ENCODE assay signal across 7 mouse cellular contexts in the genomic region with DNA sequence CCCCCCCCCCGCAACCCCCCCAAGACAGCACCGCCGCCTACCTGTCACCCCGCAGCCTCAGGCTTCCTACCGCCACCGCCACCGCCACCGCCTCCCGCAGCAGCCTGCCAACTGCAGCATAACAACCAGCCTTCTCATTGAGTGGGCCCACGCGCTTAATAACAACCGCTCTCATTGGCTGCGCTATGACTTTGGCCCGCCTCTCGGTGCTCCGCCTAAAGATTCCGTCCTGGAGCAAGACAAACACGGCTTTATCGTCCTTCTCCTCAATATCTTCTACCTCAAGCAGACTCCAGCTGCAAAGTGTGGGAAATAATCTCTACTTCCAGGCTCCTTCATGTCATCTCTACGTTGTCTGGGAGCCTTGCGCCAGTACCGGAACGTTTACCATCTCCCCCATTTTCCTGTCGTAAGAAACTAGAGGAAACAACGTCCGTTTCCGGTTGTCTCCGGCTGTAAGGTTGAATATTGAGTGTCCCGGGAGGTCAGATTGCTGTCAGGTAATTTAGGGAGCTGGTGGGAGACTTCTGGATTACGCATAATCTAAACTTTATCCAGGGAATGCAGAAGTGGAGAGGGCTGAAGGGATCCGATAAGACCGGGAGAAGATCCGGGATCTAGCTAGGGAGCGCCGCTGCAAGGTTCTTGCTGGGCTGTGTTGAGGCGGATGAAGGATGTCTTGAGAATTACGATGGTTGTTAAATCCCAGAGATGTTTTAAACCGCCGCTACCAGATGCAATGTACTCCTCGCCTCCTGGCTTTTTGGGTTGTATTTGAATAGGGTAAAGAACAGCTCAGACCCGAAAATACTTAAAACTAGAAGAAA. TPM values are rescaled to one million over a fixed set of nuclear protein-coding genes. Genes with fewer than 3 reads are reported as not detected.
DNase-seq lines count a peak whose midpoint lies in the region; ATAC-seq and TF ChIP-seq lines count a peak whose summit lies in the region.

A gene (minus strand): TSS at position 153 of the 827 bp plus-strand sequence.
A gene (plus strand): TSS at position 214 of the 827 bp plus-strand sequence.

- TF ChIP-seq POLR2A in heart, adult 2 months (IDR thresholded peaks at IDR 0.05; ENCODE audit: insufficient read depth, low read depth, low read length) = no peak; the same call in none of the 2 replicates

- H3K4me1 ChIP-seq in embryonic facial prominence, embryonic 12.5 days = peaks cover 9% of the 10 kb centered on the region; the same call in 1 of the 2 replicates
- peaks cover 1% of the 10 kb centered on the region; the same call in 1 of the 2 replicates for H3K4me1 ChIP-seq in heart, adult 2 months (ENCODE audit: control insufficient read depth, insufficient read depth, low read length)
- H3K4me1 ChIP-seq in limb, embryonic 13.5 days = peaks cover 19% of the 10 kb centered on the region
- peaks cover 12% of the 10 kb centered on the region for H3K4me1 ChIP-seq in midbrain, embryonic 16.5 days (ENCODE audit: control insufficient read depth, insufficient read depth, low read length)

- intact Hi-C loops in heart, adult 2 months (cut with DNase I) = loop anchor here (2.0 to 5.0 kb wide), 3 partner anchors 66 to 126 kb away; a partner anchor contains a TSS

- H3K79me2 ChIP-seq in heart, adult 2 months (replicated peaks; ENCODE audit: control insufficient read depth, insufficient read depth, low read length) = peaks cover 2% of the 10 kb centered on the region

- peaks cover 6% of the 10 kb centered on the region; the same call in 1 of the 2 replicates for H3K36me3 ChIP-seq in embryonic facial prominence, embryonic 12.5 days
- peaks cover 4% of the 10 kb centered on the region; the same call in 1 of the 2 replicates for H3K36me3 ChIP-seq in heart, adult 2 months (ENCODE audit: control insufficient read depth, insufficient read depth, low read length)
- H3K36me3 ChIP-seq in limb, embryonic 13.5 days = 0 out of 2 replicates have a peak, but pooled peaks cover 5% of the 10 kb centered on the region
- H3K36me3 ChIP-seq in midbrain, embryonic 16.5 days (ENCODE audit: control insufficient read depth, insufficient read depth, low read length) = peaks cover 2% of the 10 kb centered on the region; the same call in 1 of the 2 replicates

- 0 out of 2 replicates have a peak, but pooled peaks have one; percentile 11 for TF ChIP-seq EP300 in heart, adult 2 months (IDR thresholded peaks at IDR 0.05; ENCODE audit: insufficient read depth, low read depth, low read length)

- ATAC-seq in embryonic facial prominence, embryonic 12.5 days (ENCODE audit: insufficient number of reproducible peaks, insufficient read depth, low FRiP score, low TSS enrichment) = peak; percentile 92
- peak; percentile 99 for ATAC-seq in limb, embryonic 13.5 days (ENCODE audit: low FRiP score, low read depth)
- peak; percentile 99 for ATAC-seq in midbrain, embryonic 16.5 days

- peak within 1 kb of the TSS; percentile 78 for H3K9ac ChIP-seq in embryonic facial prominence, embryonic 12.5 days
- H3K9ac ChIP-seq in heart, adult 2 months (ENCODE audit: low read depth, low read length) = peak within 1 kb of the TSS; percentile 82
- peak within 1 kb of the TSS; percentile 89 for H3K9ac ChIP-seq in limb, embryonic 13.5 days
- H3K9ac ChIP-seq in midbrain, embryonic 16.5 days (ENCODE audit: low read depth, low read length) = peak within 1 kb of the TSS; percentile 87

- under 1% methylated on average over 41 of the region's 41 CpGs for WGBS in embryonic facial prominence, embryonic 12.5 days
- under 1% methylated on average over 41 of the region's 41 CpGs for WGBS in heart, adult 2 months
- under 1% methylated on average over 40 of the region's 41 CpGs for WGBS in limb, embryonic 13.5 days
- under 1% methylated on average over 41 of the region's 41 CpGs for WGBS in midbrain, embryonic 16.5 days

- H3K27ac ChIP-seq in embryonic facial prominence, embryonic 12.5 days = peak within 1 kb of the TSS; percentile 77
- H3K27ac ChIP-seq in heart, adult 2 months = peak within 1 kb of the TSS; percentile 99
- H3K27ac ChIP-seq in limb, embryonic 13.5 days = 0 out of 2 replicates have a peak within 1 kb of the TSS, but pooled peaks have one; percentile 67
- peak within 1 kb of the TSS; percentile 84 for H3K27ac ChIP-seq in midbrain, embryonic 16.5 days (ENCODE audit: low read length)

- no peaks in the 10 kb centered on the region for H3K9me3 ChIP-seq in embryonic facial prominence, embryonic 12.5 days
- no peaks in the 10 kb centered on the region for H3K9me3 ChIP-seq in limb, embryonic 13.5 days
- H3K9me3 ChIP-seq in midbrain, embryonic 16.5 days (replicated peaks; ENCODE audit: control insufficient read depth, low read length, poor library complexity, severe bottlenecking) = no peaks in the 10 kb centered on the region

- DNase-seq in adrenal gland, postnatal 25 days = peak; percentile 86
- peak; percentile 90 to 91 for DNase-seq in heart, adult 2 months
- DNase-seq in kidney, adult 8-10 months = peak; percentile 89 to 91
- peak; percentile 88 to 89 for DNase-seq in spleen, postnatal 10 days (ENCODE audit: low spot score in 2 of 2)

- peak within 1 kb of the TSS; percentile 74 for H3K4me3 ChIP-seq in embryonic facial prominence, embryonic 12.5 days
- H3K4me3 ChIP-seq in heart, adult 2 months = peak within 1 kb of the TSS; percentile 96
- H3K4me3 ChIP-seq in limb, embryonic 13.5 days = peak within 1 kb of the TSS; percentile 78
- H3K4me3 ChIP-seq in midbrain, embryonic 16.5 days (ENCODE audit: low read depth, low read length) = peak within 1 kb of the TSS; percentile 63

- 0 out of 2 replicates have a peak, but pooled peaks have one; percentile 7 for TF ChIP-seq CTCF in heart, adult 2 months (IDR thresholded peaks at IDR 0.05)

- H3K4me2 ChIP-seq in embryonic facial prominence, embryonic 12.5 days (replicated peaks) = peak within 1 kb of the TSS; percentile 74
- peak within 1 kb of the TSS; percentile 85 for H3K4me2 ChIP-seq in limb, embryonic 13.5 days (replicated peaks)
- peak within 1 kb of the TSS; percentile 96 for H3K4me2 ChIP-seq in midbrain, embryonic 16.5 days (ENCODE audit: low read length)

- H3K27me3 ChIP-seq in embryonic facial prominence, embryonic 12.5 days = no peaks in the 10 kb centered on the region
- H3K27me3 ChIP-seq in heart, adult 2 months (ENCODE audit: control insufficient read depth, insufficient read depth, low read length) = no peaks in the 10 kb centered on the region
- no peaks in the 10 kb centered on the region for H3K27me3 ChIP-seq in limb, embryonic 13.5 days
- H3K27me3 ChIP-seq in midbrain, embryonic 16.5 days (ENCODE audit: control insufficient read depth, insufficient read depth, low read depth, low read length) = no peaks in the 10 kb centered on the region

RNA-seq across cellular contexts. Expression of the first gene that starts in this region (rescaled TPM):
- 23.8 and 31.4 TPM in 2 replicates for total RNA-seq in adrenal gland, postnatal 25 days (2021)
- polyA plus RNA-seq in embryonic facial prominence, embryonic 12.5 days (2016; fragmentation: Nextera tagmentation; extraction: Ambion mirVana) = 8.1 and 9.3 TPM in 2 replicates
- total RNA-seq in heart, adult 2 months (2021) = 10 to 100 TPM; 15.5 to 16.8 TPM
- 1.4 and 3.1 TPM in 2 replicates for polyA plus RNA-seq in heart, adult 2 months (2012; rRNA removed)
- 7.5 and 8.2 TPM in 2 replicates for polyA plus RNA-seq in limb, embryonic 13.5 days (2015; fragmentation: Nextera tagmentation; extraction: Ambion mirVana)
- polyA plus RNA-seq in midbrain, embryonic 16.5 days (2015; fragmentation: Nextera tagmentation; extraction: Ambion mirVana) = 15.5 and 17.3 TPM in 2 replicates

RNA-seq across cellular contexts. Expression of the second gene that starts in this region (rescaled TPM):
- 123 and 131 TPM in 2 replicates for total RNA-seq in adrenal gland, postnatal 25 days (2021)
- 151 and 153 TPM in 2 replicates for polyA plus RNA-seq in embryonic facial prominence, embryonic 12.5 days (2016; fragmentation: Nextera tagmentation; extraction: Ambion mirVana)
- 100 to 1,000 TPM; 278 to 322 TPM for total RNA-seq in heart, adult 2 months (2021)
- 201 and 372 TPM in 2 replicates for polyA plus RNA-seq in heart, adult 2 months (2012; rRNA removed)
- 163 and 167 TPM in 2 replicates for polyA plus RNA-seq in limb, embryonic 13.5 days (2015; fragmentation: Nextera tagmentation; extraction: Ambion mirVana)
- 173 and 175 TPM in 2 replicates for polyA plus RNA-seq in midbrain, embryonic 16.5 days (2015; fragmentation: Nextera tagmentation; extraction: Ambion mirVana)

Comparison
In these comparisons a context has a peak if more than half of its experiments do, and no peak if none do; other contexts are left out.
1. Peak in every context shown above with its lines: DNase-seq, ATAC-seq, H3K4me3 ChIP-seq and H3K27ac ChIP-seq.